Mouse (Mus musculus): Measurements from ENCODE around the gene Ubxn6. TPM values are rescaled to one million over a fixed set of nuclear protein-coding genes. Genes with fewer than 3 reads are reported as not detected.

The Ubxn6 gene
- 10 to 100 TPM; 82.9 to 89.3 TPM for total RNA-seq (2021)
- long read RNA-seq, experiment 1, transcript Ubxn6-201 (11 exons, 2,949 nt), result major isoform, 67 of 84 reads
- long read RNA-seq, experiment 1, partial matches to known transcripts, result 3 of 84 reads
- long read RNA-seq, experiment 1, other reads (novel, unspliced or antisense), result 13 of 84 reads
- long read RNA-seq, experiment 2, transcript Ubxn6-201 (11 exons, 2,949 nt), result major isoform, 100 of 121 reads
- long read RNA-seq, experiment 2, partial matches to known transcripts, result 4 of 121 reads
- long read RNA-seq, experiment 2, other reads (novel, unspliced or antisense), result 17 of 121 reads

- H3K4me3 ChIP-seq, result peak within 1 kb of the TSS; percentile 94
- DNase-seq (ENCODE audit: low spot score in 2 of 2), result peak; percentile 97 to 99
These were observed at the start of gene Ubxn6 for GRCm38 (mm10) chr17:56074827-56075208. Ubxn6 (minus strand) TSS chr17:56075028.

DNA sequence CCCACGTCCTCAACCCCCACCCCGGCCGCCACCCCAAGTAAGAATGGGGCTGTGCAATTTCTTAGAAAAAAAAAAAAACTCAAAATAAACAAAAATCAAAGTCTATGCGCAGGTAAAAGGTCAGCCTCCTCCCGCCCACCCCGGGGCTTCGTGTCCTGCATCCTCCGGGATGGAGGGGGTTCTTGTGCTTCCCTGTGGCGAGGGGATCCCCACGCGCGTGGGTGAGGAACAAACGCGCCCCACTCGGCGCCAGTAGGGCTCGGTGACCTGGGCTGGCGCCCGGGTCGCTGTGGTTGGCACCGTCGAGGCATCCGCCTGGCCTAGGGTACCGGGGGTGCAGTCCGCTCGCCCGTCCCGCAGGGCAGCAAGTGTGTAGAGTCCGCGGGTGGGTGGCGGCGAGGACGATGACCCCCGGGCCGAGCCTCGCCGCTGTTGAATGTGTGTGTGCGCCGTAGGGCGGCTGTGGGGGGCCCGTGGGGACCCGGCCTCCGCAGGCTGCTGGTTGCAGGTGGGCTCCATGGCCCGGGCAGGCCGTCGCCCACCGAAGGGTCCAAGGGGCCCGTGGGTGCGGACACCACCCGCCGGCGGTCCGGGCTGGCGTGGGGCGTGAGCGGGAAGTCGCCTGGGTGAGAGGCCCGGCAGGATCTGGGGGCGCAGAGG, 49.0 kb upstream of the Ubxn6 start:
- Histone ChIP-seq H3K27ac (no peak overlapping the region), H3K4me3 (no peak overlapping the region)
- no peak for TF ChIP-seq CTCF (conservative IDR thresholded peaks at IDR 0.05)
- DNase-seq (ENCODE audit: low spot score in 2 of 2), result no peak

More at GRCm38 (mm10) chr17:56074827-56075208, at the start of gene Ubxn6:
- peak within 1 kb of the TSS; percentile 90 for H3K27ac ChIP-seq
- TF ChIP-seq CTCF (conservative IDR thresholded peaks at IDR 0.05), result peak; percentile 73

DNA sequence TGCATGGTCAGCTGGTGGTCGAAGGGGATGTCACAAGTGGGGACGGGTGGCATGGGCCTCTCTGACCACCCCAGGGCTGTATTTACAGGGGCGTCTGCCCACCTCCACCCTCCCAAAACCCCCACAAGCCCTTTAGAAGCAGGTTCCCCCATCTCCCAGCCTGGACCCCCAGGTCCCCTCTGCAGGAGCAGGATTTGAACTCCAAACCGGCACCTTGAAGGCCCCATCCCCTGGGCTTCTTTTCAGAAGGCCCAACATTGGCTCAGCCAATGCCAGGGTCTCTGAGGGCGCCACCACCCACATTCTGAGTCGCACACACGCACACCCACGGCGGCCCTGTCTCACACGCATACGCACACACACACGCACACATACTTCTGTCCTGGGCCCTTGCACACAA, 48.3 kb upstream of the Ubxn6 start:
- TF ChIP-seq CTCF (conservative IDR thresholded peaks at IDR 0.05), result no peak
- no peak for DNase-seq (ENCODE audit: low spot score in 2 of 2)
- Histone ChIP-seq H3K27ac (no peak overlapping the region), H3K4me3 (no peak overlapping the region)

- H3K27ac ChIP-seq, result no peak within 1 kb of the TSS
- H3K4me3 ChIP-seq, result no peak within 1 kb of the TSS
- DNase-seq (ENCODE audit: low spot score in 2 of 2), result no peak
- TF ChIP-seq CTCF (conservative IDR thresholded peaks at IDR 0.05), result no peak
These were observed 47.0 kb upstream of the Ubxn6 start, which contains the start of gene Lrg1 for GRCm38 (mm10) chr17:56121826-56122225. Lrg1 (minus strand) TSS chr17:56122001.

DNA sequence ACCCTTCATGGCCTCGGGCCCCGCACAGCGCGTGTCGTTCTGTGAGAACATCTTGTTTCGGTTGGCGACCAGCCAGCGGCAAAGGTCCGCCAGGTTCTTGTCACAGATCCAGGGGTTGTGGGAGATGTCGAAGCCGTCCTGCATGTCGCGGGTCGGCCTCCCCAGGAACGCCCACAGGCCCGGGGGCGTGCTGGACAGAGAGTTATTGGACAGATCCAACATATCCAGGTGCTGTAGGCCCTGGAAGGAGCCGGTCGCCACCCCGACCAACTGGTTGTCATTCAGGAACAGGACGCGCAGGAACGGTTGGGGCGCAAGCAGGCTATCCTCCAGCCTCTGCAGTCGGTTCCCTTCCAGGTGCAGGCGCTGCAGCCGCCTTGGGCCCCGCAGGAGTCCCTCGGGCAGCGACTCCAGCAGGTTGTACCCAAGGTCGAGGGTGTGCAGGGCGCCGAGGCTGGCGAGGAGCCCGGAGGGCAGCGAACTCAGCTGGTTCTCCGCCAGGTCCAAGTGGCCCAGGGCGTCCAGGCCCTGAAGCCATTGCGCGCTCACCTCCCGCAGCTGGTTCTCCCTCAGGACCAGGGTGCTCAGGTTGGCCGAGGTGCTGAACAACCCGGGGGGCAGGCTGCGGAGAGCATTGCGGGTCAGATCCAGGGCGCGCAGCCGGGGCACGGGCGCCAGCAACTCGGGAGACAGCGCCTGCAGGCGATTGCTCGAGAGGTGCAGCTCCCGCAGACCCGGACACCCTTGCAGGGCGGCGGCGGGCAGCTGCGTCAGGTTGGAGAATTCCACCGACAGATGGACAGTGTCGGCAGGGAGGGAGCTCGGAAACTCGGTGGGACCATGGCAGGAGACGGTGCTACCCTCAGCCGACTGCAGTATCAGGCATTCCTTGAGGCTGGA, 45.4 kb upstream of the Ubxn6 start:
- H3K27ac ChIP-seq, result no peak overlapping the region
- no peak for TF ChIP-seq CTCF (conservative IDR thresholded peaks at IDR 0.05)
- peak overlapping the region; percentile 20 for H3K4me3 ChIP-seq
- DNase-seq (ENCODE audit: low spot score in 2 of 2), result no peak

DNA sequence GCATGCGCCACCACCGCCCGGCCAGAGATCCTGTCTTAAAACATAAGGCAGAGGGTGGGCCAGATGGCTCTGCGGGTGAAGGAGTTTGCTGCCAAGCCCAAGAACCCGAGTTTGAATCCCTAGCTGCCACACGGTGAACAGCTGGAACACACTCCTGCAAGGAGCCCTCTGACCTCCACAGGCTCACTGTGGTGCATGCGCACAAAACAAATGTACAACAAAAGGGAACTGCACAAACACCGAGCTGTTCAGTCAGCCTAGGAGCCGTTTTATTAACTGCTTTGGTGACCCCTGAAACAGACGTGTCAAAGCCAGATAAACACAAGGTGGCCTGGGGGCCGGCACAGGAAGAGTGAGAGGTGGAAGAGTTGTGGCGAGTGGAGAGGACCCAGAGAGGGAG, 44.6 kb upstream of the Ubxn6 start:
- no peak overlapping the region for H3K27ac ChIP-seq
- no peak for DNase-seq (ENCODE audit: low spot score in 2 of 2)
- TF ChIP-seq CTCF (conservative IDR thresholded peaks at IDR 0.05), result no peak
- no peak overlapping the region for H3K4me3 ChIP-seq

GRCm38 (mm10) chr17:56117251-56117710, 42.5 kb upstream of the Ubxn6 start, which contains the start of gene Plin5:
Plin5 (minus strand) TSS chr17:56117596.
- H3K4me3 ChIP-seq, result peak within 1 kb of the TSS; percentile 38
- TF ChIP-seq CTCF (conservative IDR thresholded peaks at IDR 0.05), result no peak
- no peak within 1 kb of the TSS for H3K27ac ChIP-seq
- DNase-seq (ENCODE audit: low spot score in 2 of 2), result no peak

DNA sequence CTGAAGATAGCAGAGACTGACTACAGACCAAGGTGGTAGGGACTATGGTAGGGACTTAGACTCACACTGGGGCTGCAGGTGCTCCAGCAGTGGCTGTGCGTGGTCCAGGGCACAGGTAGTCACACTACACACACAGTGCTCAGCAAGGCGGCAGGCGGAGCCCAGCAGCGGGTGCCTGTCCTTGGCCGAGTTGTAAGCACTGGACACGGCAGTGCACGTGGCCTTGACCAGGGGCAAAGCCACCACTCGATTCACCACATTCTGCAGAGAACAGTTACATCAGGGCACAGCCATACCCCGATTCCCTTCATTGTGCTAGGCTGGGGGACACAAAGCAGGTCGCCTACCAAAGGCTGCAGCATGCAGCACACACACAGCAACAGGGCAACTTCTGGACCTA, 41.4 kb upstream of the Ubxn6 start:
- DNase-seq (ENCODE audit: low spot score in 2 of 2), result no peak
- TF ChIP-seq CTCF (conservative IDR thresholded peaks at IDR 0.05), result no peak
- H3K4me3 ChIP-seq, result no peak overlapping the region
- no peak overlapping the region for H3K27ac ChIP-seq

GRCm38 (mm10) chr17:56112743-56113142, 37.9 kb upstream of the Ubxn6 start:
- Histone ChIP-seq H3K27ac (no peak overlapping the region), H3K4me3 (no peak overlapping the region)
- no peak for TF ChIP-seq CTCF (conservative IDR thresholded peaks at IDR 0.05)
- DNase-seq (ENCODE audit: low spot score in 2 of 2), result no peak

DNA sequence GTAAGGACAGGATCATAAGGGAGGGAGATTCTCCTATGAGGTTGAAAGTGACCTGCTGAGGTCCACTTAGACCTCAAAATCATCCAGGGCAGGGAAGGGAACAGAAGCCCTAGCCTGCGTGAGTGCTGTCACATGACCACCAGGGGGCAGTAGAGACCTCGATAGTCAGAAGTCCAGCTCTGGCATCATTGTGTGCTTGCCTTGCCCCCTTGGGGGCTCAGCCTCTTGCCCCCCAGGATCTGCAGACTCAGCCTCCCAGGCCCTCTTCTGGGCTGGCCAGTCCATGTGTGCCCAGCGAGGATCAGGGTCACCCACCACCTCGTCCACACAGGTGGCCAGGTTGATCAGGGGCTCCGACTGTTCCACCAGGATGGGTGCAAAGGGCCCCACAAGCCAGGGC, 37.0 kb upstream of the Ubxn6 start:
- no peak overlapping the region for H3K4me3 ChIP-seq
- peak in 1 of 2 experiments; percentile 70 for DNase-seq (ENCODE audit: low spot score in 2 of 2)
- peak; percentile 95 for TF ChIP-seq CTCF (conservative IDR thresholded peaks at IDR 0.05)

GRCm38 (mm10) chr17:56111021-56111420, 36.2 kb upstream of the Ubxn6 start:
- no peak for TF ChIP-seq CTCF (conservative IDR thresholded peaks at IDR 0.05)
- H3K4me3 ChIP-seq, result no peak overlapping the region
- DNase-seq (ENCODE audit: low spot score in 2 of 2), result no peak
- H3K27ac ChIP-seq, result peak overlapping the region; percentile 90

More for the DNA sequence above, 37.0 kb upstream of the Ubxn6 start:
- H3K27ac ChIP-seq, result no peak overlapping the region

- TF ChIP-seq CTCF (conservative IDR thresholded peaks at IDR 0.05), result no peak
- peak overlapping the region; percentile 90 for H3K27ac ChIP-seq
- no peak for DNase-seq (ENCODE audit: low spot score in 2 of 2)
- no peak overlapping the region for H3K4me3 ChIP-seq
These were observed 35.7 kb upstream of the Ubxn6 start for GRCm38 (mm10) chr17:56110571-56110970.
